In the genomic region with DNA sequence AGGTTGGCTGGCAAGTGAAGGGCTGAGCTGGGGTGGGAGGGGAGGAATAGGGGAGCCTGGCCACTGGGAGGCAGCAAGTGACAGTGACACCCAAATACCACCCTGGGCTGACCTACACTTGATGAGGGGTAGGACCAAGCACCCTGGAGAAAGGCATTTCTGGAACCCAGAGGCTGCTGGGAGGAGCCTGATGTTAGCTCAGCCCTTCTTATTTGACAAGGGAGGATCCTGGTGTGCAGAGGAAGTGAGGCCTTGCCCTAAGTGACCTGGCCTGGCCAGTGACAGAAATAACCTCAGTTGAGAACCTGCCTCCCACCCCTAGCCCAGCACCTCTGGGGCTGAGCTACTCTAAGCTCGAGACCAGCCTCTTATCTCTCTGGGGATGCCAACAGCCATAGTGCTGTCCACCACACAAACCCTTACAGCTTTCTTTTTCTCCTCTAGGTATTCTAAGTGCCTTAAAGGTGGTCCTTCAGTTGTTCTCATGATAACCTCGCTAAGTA, we compare ENCODE assay signal across 19 mouse cellular contexts. TPM values are rescaled to one million over a fixed set of nuclear protein-coding genes. Genes with fewer than 3 reads are reported as not detected.
DNase-seq lines count a peak whose midpoint lies in the region; ATAC-seq lines count a peak whose summit lies in the region.
"Had no signal": no experiment of that assay in that cellular context is flagged by ENCODE, and none has a peak within 500 bp of the region (broad histone marks: within the 10 kb centered on the region; RNA-seq: fewer than 3 reads in every experiment).

No protein-coding gene starts in this region.

- no peak for ATAC-seq in heart, embryonic 12.5 days (ENCODE audit: insufficient number of reproducible peaks, low FRiP score)
- ATAC-seq in granulocyte monocyte progenitor cell, adult 5-6 weeks (replicated peaks; ENCODE audit: poor library complexity, severe bottlenecking): peak; percentile 3; the same call in 1 of the 2 replicates
- peak; percentile 30 for ATAC-seq in megakaryocyte, adult 5-6 weeks (ENCODE audit: poor library complexity, severe bottlenecking)
- no peak for ATAC-seq in hindbrain, embryonic 11.5 days (ENCODE audit: low FRiP score)
- ATAC-seq: forebrain, embryonic 13.5 days; hindbrain, embryonic 16.5 days; midbrain, embryonic 13.5 days had no signal

- H3K9ac ChIP-seq in heart, embryonic 12.5 days: peak overlapping the region; percentile 24; the same call in 1 of the 2 replicates
- H3K9ac ChIP-seq in hindbrain, embryonic 11.5 days (ENCODE audit: low read depth, low read length): no peak overlapping the region
- H3K9ac ChIP-seq: embryonic facial prominence, embryonic 13.5 days; forebrain, embryonic 13.5 days; midbrain, embryonic 13.5 days; neural tube, embryonic 12.5 days had no signal

- no peaks in the 10 kb centered on the region for H3K9me3 ChIP-seq in heart, embryonic 12.5 days (replicated peaks)
- H3K9me3 ChIP-seq in hindbrain, embryonic 11.5 days (ENCODE audit: control insufficient read depth, low read length): no peaks in the 10 kb centered on the region
- H3K9me3 ChIP-seq: embryonic facial prominence, embryonic 13.5 days; forebrain, embryonic 13.5 days; midbrain, embryonic 13.5 days; neural tube, embryonic 12.5 days had no signal

- H3K36me3 ChIP-seq in heart, embryonic 12.5 days: peaks cover 89% of the 10 kb centered on the region
- H3K36me3 ChIP-seq in hindbrain, embryonic 11.5 days (ENCODE audit: control insufficient read depth, insufficient read depth, low read length): 0 out of 2 replicates have a peak, but pooled peaks cover 3% of the 10 kb centered on the region

- no peak overlapping the region; the same call in 1 of the 2 replicates for H3K4me2 ChIP-seq in heart, embryonic 12.5 days
- H3K4me2 ChIP-seq in hindbrain, embryonic 11.5 days (replicated peaks; ENCODE audit: low read depth, low read length): no peak overlapping the region
- H3K4me2 ChIP-seq: embryonic facial prominence, embryonic 13.5 days; forebrain, embryonic 13.5 days; midbrain, embryonic 13.5 days; neural tube, embryonic 12.5 days had no signal

- no peaks in the 10 kb centered on the region for H3K27me3 ChIP-seq in heart, embryonic 12.5 days (replicated peaks)
- no peaks in the 10 kb centered on the region for H3K27me3 ChIP-seq in hindbrain, embryonic 11.5 days (ENCODE audit: control insufficient read depth, insufficient read depth, low read length)
- H3K27me3 ChIP-seq: embryonic facial prominence, embryonic 13.5 days; forebrain, embryonic 13.5 days; midbrain, embryonic 13.5 days; neural tube, embryonic 12.5 days had no signal

- H3K4me1 ChIP-seq in heart, embryonic 12.5 days (replicated peaks): peaks cover 96% of the 10 kb centered on the region
- H3K4me1 ChIP-seq in hindbrain, embryonic 11.5 days (replicated peaks; ENCODE audit: control insufficient read depth, insufficient read depth, low read length): no peaks in the 10 kb centered on the region; the same call in 1 of the 2 replicates
- H3K4me1 ChIP-seq: midbrain, embryonic 13.5 days had no signal

- peak overlapping the region; percentile 60; the same call in 1 of the 2 replicates for H3K27ac ChIP-seq in heart, embryonic 12.5 days (ENCODE audit: poor library complexity, severe bottlenecking)
- H3K27ac ChIP-seq in hindbrain, embryonic 11.5 days (ENCODE audit: low read depth, low read length): no peak overlapping the region
- H3K27ac ChIP-seq: embryonic facial prominence, embryonic 13.5 days; forebrain, embryonic 13.5 days; gastrocnemius, adult 2 months; kidney, postnatal 0 days; midbrain, embryonic 13.5 days; neural tube, embryonic 12.5 days had no signal

- intact Hi-C loops in heart, postnatal 36 days (cut with DNase I): no loop called here
- intact Hi-C loops in left cerebral cortex, postnatal 25 days (cut with DNase I): no loop called here

- DNase-seq in heart, postnatal 36 days: no peak
- peak; percentile 73 for DNase-seq in 416B (ENCODE audit: low read depth)
- no peak for DNase-seq in hindbrain, embryonic 11.5 days (ENCODE audit: low spot score)
- DNase-seq in left cerebral cortex, postnatal 25 days (ENCODE audit: low spot score in 2 of 2): no peak
- DNase-seq in right cerebral cortex, postnatal 10 days (ENCODE audit: low spot score in 2 of 2): no peak
- DNase-seq: cerebellum, adult 9-11 months; gastrocnemius, adult 2 months; left cerebral cortex, postnatal 4 days; lung, postnatal 10 days; thymus, postnatal 14 days had no signal

- WGBS in heart, embryonic 12.5 days: 40% methylated on average over 2 of the region's 2 CpGs
- WGBS in hindbrain, embryonic 11.5 days: 70% methylated on average over 2 of the region's 2 CpGs

- H3K4me3 ChIP-seq in heart, embryonic 12.5 days: no peak overlapping the region
- no peak overlapping the region for H3K4me3 ChIP-seq in hindbrain, embryonic 11.5 days (ENCODE audit: low read depth, low read length)
- H3K4me3 ChIP-seq: embryonic facial prominence, embryonic 13.5 days; forebrain, embryonic 13.5 days; gastrocnemius, adult 2 months; midbrain, embryonic 13.5 days; neural tube, embryonic 12.5 days had no signal

RNA-seq across cellular contexts. Expression of gene Slc2a1, which starts 16.3 kb away (rescaled TPM):
- polyA plus RNA-seq in heart, embryonic 12.5 days (2016; fragmentation: Nextera tagmentation; extraction: Ambion mirVana): 330 and 331 TPM in 2 replicates
- 10 to 100 TPM in 1 of 2 experiments, 1 to 10 TPM in 1; 9.5 to 12.7 TPM for total RNA-seq in heart, postnatal 36 days (2021)
- 9.0 and 10.2 TPM in 2 replicates for total RNA-seq in granulocyte monocyte progenitor cell, adult 5-6 weeks (2014; fragmentation: Nextera tagmentation)
- 6.5 and 12.4 TPM in 2 replicates for total RNA-seq in granulocyte monocyte progenitor cell, adult 5-6 weeks (2017)
- 9.0 and 14.4 TPM in 2 replicates for total RNA-seq in megakaryocyte, adult 5-6 weeks (2015)
- 14.3 and 18.0 TPM in 2 replicates for total RNA-seq in megakaryocyte, adult 5-6 weeks (2017)
- polyA plus RNA-seq in hindbrain, embryonic 11.5 days (2014; fragmentation: Nextera tagmentation; extraction: Ambion mirVana): 134 and 137 TPM in 2 replicates
- 100 to 1,000 TPM in 1 of 2 experiments, 10 to 100 TPM in 1; 95.0 to 111 TPM for total RNA-seq in left cerebral cortex, postnatal 25 days (2021)

RNA-seq across cellular contexts. Expression of gene Zfp691, which starts 49.2 kb away (rescaled TPM):
- 8.3 and 11.5 TPM in 2 replicates for polyA plus RNA-seq in heart, embryonic 12.5 days (2016; fragmentation: Nextera tagmentation; extraction: Ambion mirVana)
- 10 to 100 TPM; 20.0 to 21.5 TPM for total RNA-seq in heart, postnatal 36 days (2021)
- total RNA-seq in granulocyte monocyte progenitor cell, adult 5-6 weeks (2014; fragmentation: Nextera tagmentation): 1.3 and 2.4 TPM in 2 replicates
- 2.4 and 4.5 TPM in 2 replicates for total RNA-seq in granulocyte monocyte progenitor cell, adult 5-6 weeks (2017)
- total RNA-seq in megakaryocyte, adult 5-6 weeks (2015): 7.0 and 10.2 TPM in 2 replicates
- 1.9 and 4.5 TPM in 2 replicates for total RNA-seq in megakaryocyte, adult 5-6 weeks (2017)
- polyA plus RNA-seq in hindbrain, embryonic 11.5 days (2014; fragmentation: Nextera tagmentation; extraction: Ambion mirVana): 7.4 and 8.3 TPM in 2 replicates
- total RNA-seq in left cerebral cortex, postnatal 25 days (2021): 1 to 10 TPM; 7.9 to 8.6 TPM

Comparison
In these comparisons a context has a peak if more than half of its experiments do, and no peak if none do; other contexts are left out.
1. ATAC-seq: peak in granulocyte monocyte progenitor cell, adult 5-6 weeks (single experiment) and megakaryocyte, adult 5-6 weeks (single experiment); none in heart, embryonic 12.5 days (single experiment) and hindbrain, embryonic 11.5 days (single experiment).
2. RNA of gene Slc2a1, which starts 16.3 kb away (total RNA-seq): 95.0 to 111 TPM in left cerebral cortex, postnatal 25 days; 9.0 to 18.0 TPM in megakaryocyte, adult 5-6 weeks, 9.5 to 12.7 TPM in heart, postnatal 36 days and 6.5 to 12.4 TPM in granulocyte monocyte progenitor cell, adult 5-6 weeks; every median in the first group is over 4 times any median in the second.